Mouse (Mus musculus) telencephalon, adult 2 months (tissue): ENCODE results near the gene Lemd2.

Experiments used
- DNase-seq: peaks from one replicate; pipeline ENCODE4 v3.0.0-alpha.2; 2011; ENCODE audit warnings: low read depth, low spot score

The Lemd2 gene

DNA sequence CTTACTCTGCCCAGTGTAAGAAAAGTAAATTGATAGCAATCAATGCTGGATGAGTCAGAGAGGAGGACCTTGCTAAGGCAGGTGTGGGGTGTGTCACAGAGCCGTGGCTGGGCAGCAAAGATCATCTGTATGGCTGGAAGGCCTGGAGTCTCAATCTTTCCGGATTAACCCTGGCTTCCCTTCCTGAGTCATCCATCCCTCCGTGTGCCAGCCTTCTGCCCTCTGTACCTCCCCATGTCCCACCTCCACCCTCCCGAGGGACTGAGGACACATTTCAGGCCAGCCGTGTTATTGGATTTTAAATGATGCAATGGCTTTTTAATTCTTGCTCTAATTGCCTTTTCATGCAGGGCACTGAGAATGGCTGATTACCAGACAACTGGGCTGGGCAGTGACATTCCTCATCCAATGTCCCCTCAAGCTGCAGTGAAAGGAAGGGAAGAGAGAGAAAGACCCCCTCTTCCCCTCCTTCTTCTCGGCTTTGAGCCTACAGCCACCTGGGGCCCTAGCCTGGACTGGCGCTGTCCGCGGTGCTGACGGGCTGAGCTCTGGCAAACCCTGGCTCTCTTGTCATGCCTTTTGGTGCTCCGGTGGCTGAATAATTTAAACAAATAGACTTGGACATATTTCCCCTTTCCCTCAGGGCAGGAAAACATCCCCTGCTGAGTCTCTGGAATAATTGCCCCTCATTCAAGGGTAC is 24.1 kb upstream of the Lemd2 start:
- no peak for DNase-seq

- no peak for DNase-seq
Observed at GRCm38 (mm10) chr17:27227258-27227657, 23.0 kb upstream of the Lemd2 start.

DNA sequence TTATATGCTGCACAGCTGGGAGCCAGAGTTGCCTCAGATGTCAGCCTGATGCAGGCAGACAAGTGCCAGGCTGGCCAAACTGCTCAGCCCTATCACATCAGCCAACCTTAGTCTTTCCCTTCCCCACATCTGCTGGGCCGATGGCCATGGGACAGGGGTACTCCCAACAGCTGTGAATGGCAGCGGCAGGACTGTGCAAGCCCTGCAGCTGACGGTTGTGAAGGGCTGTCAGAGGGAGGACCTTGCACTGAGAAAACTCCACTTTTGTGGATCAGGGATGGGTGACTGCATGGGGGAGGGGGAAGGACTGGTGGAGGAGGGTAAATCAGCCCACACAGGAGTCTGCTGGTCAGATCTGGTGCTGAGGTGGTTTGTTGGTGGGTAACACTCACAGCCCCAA is 22.4 kb upstream of the Lemd2 start:
- DNase-seq: no peak

- no peak for DNase-seq
Observed at GRCm38 (mm10) chr17:27225801-27226200, 21.5 kb upstream of the Lemd2 start.

GRCm38 (mm10) chr17:27223821-27224220 is 19.6 kb upstream of the Lemd2 start:
- DNase-seq: no peak

DNA sequence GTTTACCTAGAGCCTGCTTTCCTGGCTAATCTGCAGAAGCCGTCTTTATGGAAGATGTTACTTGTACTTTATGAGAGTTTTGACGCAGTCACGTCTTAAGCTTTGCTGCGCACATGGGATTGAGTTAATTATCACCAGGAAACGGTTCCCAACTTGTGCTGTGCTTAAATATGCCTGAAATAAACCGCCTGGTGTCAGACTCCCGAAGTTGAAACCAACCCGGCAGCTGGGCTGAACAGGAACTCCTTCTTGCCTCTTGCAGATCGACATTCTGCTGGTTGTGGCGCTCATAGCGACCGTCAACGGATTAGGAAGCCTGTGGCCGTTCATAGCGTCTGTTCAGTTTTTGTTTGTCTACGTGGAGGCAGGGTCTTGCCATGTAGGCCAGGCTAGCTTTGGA is 17.3 kb upstream of the Lemd2 start:
- DNase-seq: no peak

DNA sequence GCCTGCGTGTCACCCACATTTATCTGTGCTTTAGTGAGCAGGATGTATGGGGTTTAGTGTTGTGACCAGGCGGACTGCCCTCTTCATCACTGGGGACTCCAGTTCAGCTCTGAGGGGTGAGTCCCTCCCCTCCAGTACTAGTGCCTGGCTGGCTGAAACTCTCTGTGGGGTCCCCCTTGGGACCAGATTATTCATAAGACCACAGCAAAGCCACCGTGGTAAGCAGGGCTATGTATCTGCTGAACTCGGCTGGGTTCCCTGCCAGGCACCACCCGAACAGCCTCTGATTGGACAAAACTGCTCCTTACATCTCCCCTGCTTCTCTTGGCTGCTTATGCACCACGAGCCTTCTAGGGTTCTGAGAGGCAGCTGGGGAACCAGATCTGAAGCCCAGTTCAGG is 14.6 kb upstream of the Lemd2 start:
- no peak for DNase-seq

GRCm38 (mm10) chr17:27218364-27218763 is 14.1 kb upstream of the Lemd2 start:
- DNase-seq: no peak

- no peak for DNase-seq
Observed at GRCm38 (mm10) chr17:27212768-27213525, 8.7 kb upstream of the Lemd2 start.

GRCm38 (mm10) chr17:27212006-27212405 is 7.7 kb upstream of the Lemd2 start:
- no peak for DNase-seq

GRCm38 (mm10) chr17:27207113-27207707 is 2.9 kb upstream of the Lemd2 start:
- no peak for DNase-seq

DNA sequence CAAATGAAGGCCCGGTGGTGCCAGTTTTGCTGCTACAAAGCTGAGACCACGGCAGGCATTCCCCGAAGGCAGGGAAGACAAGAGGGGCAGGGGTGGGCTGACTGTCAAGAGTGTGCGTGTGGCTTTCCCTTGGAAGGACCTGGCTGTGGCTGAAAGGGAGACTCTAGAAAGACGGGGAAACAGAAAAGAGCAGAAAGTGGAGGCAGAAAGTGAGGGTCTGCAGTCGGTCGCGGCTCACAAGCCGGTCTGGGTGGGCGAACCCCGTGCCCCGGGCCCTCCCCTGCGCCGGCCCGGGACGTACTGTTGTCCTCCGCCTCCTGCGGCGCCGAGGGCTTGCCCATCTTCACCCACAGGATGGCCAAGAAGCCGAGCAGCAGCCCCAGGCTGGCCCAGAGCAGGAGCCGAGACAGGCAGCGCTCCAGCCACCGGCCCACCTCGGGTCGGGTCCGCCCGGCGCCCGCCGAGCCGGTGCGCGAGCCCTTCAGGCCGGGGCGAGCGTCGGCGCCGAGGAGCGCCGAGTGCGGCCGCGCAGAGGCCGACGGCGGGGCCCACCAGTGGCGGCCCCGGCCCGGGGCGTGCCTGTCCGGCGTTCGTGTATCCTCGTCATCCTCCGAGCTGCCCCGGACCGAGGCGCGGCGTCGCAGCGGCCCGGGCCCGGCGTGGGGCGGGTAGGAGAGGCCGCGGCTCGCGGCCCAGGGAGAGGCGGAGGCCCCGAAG is 753 bp downstream of the Lemd2 start:
- no peak for DNase-seq

DNA sequence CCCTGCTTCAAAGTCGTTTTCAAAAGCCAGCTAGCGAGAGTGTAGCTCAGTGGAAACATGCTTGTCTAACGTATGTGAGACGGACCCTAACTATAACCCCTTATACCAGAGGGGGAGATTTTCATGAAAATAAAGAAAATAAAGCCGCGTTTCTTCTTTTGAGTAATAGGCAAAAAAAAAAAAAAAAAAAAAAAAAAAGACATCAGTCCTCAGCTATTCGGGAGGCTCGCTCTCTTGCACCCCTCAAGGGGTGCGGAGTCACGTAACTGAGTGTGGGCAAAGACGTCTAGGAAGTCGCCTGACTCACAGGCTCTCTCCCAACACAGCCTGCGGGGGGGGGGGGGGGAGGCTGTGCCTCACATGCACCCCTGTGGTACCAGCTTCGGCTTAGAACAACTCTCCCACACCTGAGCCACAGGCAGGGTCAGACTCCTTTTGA is 1.3 kb downstream of the Lemd2 start:
- DNase-seq: no peak

DNA sequence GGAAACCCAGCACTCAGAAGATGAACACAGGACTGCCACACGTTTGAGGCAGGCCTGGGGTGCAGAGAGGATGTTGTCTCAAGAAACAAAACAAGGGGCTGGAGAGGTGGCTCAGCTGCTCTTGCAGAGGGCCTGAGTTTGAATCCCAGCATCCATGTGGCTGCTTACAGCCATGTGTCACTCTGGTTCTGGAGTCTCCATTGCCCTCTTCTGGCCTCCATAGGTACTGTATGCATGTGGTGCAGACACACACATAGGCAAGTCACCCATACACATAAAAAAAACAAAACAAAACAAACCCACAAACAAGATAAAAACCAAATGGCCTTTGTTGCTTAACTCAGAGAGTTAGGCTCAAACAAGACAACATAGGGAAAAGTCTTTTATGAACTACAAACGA is 2.3 kb downstream of the Lemd2 start:
- DNase-seq: no peak

DNA sequence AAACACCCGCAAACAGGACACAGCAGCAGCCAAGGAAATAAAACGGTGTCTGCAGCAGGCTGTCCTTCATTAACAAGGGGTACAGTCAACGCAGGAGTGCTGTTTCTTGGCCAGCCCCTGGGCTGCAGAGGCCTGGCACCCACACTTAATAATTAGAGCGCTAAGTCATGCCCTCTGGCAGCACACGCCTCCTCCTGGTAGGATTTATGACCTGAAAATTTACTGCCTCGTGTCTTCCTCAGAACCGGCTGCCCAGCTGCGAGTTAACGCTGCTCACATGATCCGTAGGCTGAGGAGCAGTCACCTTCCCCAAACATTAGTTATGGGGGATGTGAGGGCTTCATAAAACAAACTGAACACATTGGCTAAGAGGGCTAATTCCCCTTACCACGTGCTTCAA is 3.5 kb downstream of the Lemd2 start:
- no peak for DNase-seq

GRCm38 (mm10) chr17:27199864-27200263 is 4.4 kb downstream of the Lemd2 start:
- no peak for DNase-seq

DNA sequence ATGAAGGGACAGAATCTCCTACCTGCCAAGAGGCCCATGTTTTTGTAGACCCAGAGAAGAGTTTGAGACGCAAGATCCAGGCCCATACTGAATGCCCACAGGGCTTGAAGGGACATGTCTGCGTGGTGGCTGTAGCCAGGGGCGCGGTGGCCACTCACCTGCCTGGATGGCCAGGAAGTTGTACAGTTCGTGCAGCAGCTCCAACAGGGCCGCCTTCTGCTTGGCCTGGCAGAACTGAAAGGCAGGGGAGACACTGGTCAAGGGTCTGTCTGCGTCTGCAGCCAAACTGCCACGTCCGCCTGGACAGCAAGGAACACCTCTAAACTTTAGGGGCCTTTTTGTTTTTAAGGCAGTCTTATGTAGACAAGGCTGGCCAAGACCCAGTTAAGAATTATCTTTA is 5.1 kb downstream of the Lemd2 start:
- no peak for DNase-seq

DNA sequence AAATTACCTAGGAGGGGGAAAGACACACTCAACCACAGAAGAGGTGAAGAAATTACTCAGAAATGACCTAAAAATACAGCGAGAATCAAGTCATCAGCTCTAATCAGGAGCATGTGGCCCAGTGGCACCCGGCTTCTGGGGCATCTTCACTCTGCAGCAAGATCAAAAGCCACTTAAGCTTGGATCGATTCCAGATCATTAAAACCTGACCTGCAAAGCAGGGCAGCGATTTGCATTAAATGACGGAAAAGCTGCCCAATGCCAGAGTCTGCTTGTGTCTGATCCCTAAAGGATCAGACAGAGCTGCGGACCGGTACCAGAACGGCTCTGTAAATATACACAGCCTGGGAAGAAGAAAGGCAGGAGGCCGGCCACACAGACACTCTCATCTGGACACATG is 8.1 kb downstream of the Lemd2 start:
- no peak for DNase-seq

- DNase-seq: no peak
Observed at GRCm38 (mm10) chr17:27194258-27195185, 9.7 kb downstream of the Lemd2 start.

GRCm38 (mm10) chr17:27191804-27192203 is 12.5 kb downstream of the Lemd2 start:
- no peak for DNase-seq

DNA sequence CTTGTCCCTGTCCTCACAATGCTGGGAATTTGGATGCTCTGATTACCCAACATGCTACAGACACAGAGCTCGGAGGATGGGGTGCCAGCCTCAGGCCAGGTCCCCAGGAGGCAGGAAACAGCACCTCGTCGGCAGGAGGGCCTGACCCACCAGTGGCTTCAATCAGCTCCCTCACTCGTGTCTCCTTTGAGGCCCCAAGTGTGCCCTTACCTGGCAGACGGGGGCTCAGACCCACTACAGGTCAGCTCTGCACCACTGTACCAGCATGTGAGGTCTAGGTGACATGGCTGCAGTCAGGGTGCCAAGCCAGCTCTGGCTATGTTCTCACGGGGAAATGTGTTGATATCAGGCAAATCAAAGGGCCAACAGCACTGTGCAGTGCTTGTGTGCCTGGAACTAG is 13.1 kb downstream of the Lemd2 start:
- DNase-seq: no peak
